Mouse (Mus musculus): ENCODE results near the gene Tnrc6b.

- no peak for TF ChIP-seq EP300 (IDR thresholded peaks at IDR 0.05; ENCODE audit: low read depth)
- no peak for TF ChIP-seq CTCF (IDR thresholded peaks at IDR 0.05; ENCODE audit: low read depth)
Observed at GRCm38 (mm10) chr15:80706596-80706995, 4.5 kb upstream of the Tnrc6b start.
